Mouse (Mus musculus) limb, embryonic 14.5 days (tissue): ENCODE measurements at regions not wholly inside any gene's neighbourhood (a gene's known extent, or its start where the extent isn't known, plus 50 kb on each side); places are given as distances from the start of the nearest gene placed in this dataset.
"Not testable (repeated sequence)": the region's sequence is repeated elsewhere in the genome, so short reads cannot be mapped to it uniquely, and the experiment has no call there.

Experiments
- ATAC-seq: fragments of 200-750 bp; cut with Nextera tagmentation; 2 replicates; pipeline ENCODE4 v1.8.0; 2017; ENCODE audit warnings: low read depth, moderate number of reproducible peaks, moderate TSS enrichment; ENCODE audit not compliant: low FRiP score
- DNase-seq: peaks from one replicate; pipeline ENCODE4 v3.0.0-alpha.2; 2015; ENCODE audit warnings: low spot score
- H3K27ac ChIP-seq: fragments of 300-500 bp; sonication (generic); replicated peaks from 2 replicates; pipeline ENCODE4 v1.5.1; 2014; ENCODE audit warnings: low read depth, mild to moderate bottlenecking, low read length, moderate library complexity, mixed read lengths
- H3K27me3 ChIP-seq: fragments of 300-500 bp; sonication (generic); 2 replicates; pipeline ENCODE4 v1.6.1; 2014; ENCODE audit warnings: low read length, mixed read lengths; ENCODE audit not compliant: control insufficient read depth, insufficient read depth
- H3K36me3 ChIP-seq: fragments of 300-500 bp; sonication (generic); 2 replicates; pipeline ENCODE4 v1.6.1; 2014; ENCODE audit warnings: mild to moderate bottlenecking, low read length, moderate library complexity, mixed read lengths; ENCODE audit not compliant: control insufficient read depth, insufficient read depth
- H3K4me1 ChIP-seq: fragments of 300-500 bp; sonication (generic); 2 replicates; pipeline ENCODE4 v1.6.1; 2014; ENCODE audit warnings: antibody characterized with exemption, low read length, mixed read lengths; ENCODE audit not compliant: control insufficient read depth, insufficient read depth
- H3K4me2 ChIP-seq: fragments of 300-500 bp; sonication (generic); replicated peaks from 2 replicates; pipeline ENCODE4 v1.6.1; 2014; ENCODE audit warnings: low read depth, mild to moderate bottlenecking, low read length, moderate library complexity; ENCODE audit not compliant: severe bottlenecking
- H3K4me3 ChIP-seq: fragments of 300-500 bp; sonication (generic); replicated peaks from 2 replicates; pipeline ENCODE4 v1.5.1; 2014; ENCODE audit warnings: low read length
- H3K9ac ChIP-seq: fragments of 300-500 bp; sonication (generic); 2 replicates; pipeline ENCODE4 v1.6.1; 2014; ENCODE audit warnings: mild to moderate bottlenecking, low read depth, low read length, moderate library complexity; ENCODE audit not compliant: severe bottlenecking
- H3K9me3 ChIP-seq: fragments of 300-500 bp; sonication (generic); 2 replicates; pipeline ENCODE4 v1.6.1; 2016; ENCODE audit warnings: low read length; ENCODE audit not compliant: control insufficient read depth
- POLR2A ChIP-seq: fragments of 200-500 bp; IDR thresholded peaks from 2 replicates; pipeline ENCODE4 v1.8.0; 2012; ENCODE audit warnings: inconsistent platforms, mild to moderate bottlenecking, moderate library complexity, borderline replicate concordance; ENCODE audit not compliant: insufficient read depth, insufficient read length; ENCODE audit errors: extremely low read depth
- WGBS: fragments of 180-500 bp; shearing (Covaris S2); extraction: QIAGEN DNeasy Blood & Tissue Kit; methylation state at CpG from one replicate; pipeline ENCODE4 v1.1.7; 2014; 5-methylcytosine and 5-hydroxymethylcytosine counted together

GRCm38 (mm10) chr5:82733707-82734106 is 621.3 kb downstream of the Tecrl start:
- no peak for ATAC-seq
- Histone ChIP-seq H3K9ac (no peak overlapping the region), H3K9me3 (no peaks in the 10 kb centered on the region), H3K27ac (no peak overlapping the region), H3K36me3 (no peaks in the 10 kb centered on the region), H3K4me2 (no peak overlapping the region), H3K4me3 (no peak overlapping the region), H3K27me3 (no peaks in the 10 kb centered on the region), H3K4me1 (no peaks in the 10 kb centered on the region)
- WGBS, result 63% methylated on average over 3 of the region's 3 CpGs
- DNase-seq, result no peak
- TF ChIP-seq POLR2A, result no peak

- H3K4me3 ChIP-seq, result no peak overlapping the region
- H3K27ac ChIP-seq, result no peak overlapping the region
- ATAC-seq (no peak), DNase-seq (no peak)
- H3K9ac ChIP-seq, result no peak overlapping the region
- H3K4me1 ChIP-seq, result peaks cover 9% of the 10 kb centered on the region; the same call in 1 of the 2 replicates
- H3K27me3 ChIP-seq, result no peaks in the 10 kb centered on the region
- no peak for TF ChIP-seq POLR2A
- no peaks in the 10 kb centered on the region for H3K36me3 ChIP-seq
- H3K9me3 ChIP-seq, result no peaks in the 10 kb centered on the region
- H3K4me2 ChIP-seq, result no peak overlapping the region
- WGBS, result 25% methylated on average over 2 of the region's 2 CpGs
Observed at GRCm38 (mm10) chr5:82728240-82728639, 626.8 kb downstream of the Tecrl start.

DNA sequence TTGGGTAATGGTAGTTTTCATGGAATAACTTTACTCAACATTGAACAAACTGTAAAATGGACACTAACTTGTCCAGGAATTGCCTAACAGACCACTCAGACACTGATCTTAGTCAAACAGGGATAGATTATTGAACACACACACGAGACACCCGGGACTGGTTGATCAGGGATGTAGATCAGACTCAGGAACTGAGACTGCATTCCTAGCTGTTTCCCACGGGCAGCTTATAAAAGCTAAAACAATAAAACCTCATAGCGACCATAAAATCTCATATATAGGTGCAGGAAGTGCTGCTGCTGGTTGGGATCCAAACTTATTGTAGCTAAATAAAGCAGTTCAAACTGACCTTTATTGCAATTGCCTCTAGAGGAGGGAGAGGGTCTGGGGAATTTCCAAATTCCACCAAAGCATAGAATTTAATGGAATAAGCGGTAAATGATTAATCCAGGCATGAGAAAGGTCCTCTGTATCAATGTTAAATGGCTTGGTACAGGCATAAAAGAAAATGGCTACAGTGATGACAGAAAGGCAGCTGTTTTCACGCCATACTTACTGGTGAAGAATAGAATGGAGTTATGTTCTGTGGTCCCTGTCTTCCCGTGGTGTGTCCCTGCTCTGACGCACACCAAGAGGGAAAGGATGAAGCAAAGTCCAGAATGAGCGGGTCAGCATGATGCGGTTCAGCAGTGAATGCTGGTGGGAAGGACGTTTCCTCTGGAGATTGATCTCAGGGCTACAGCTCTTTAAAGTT is 627.6 kb downstream of the Tecrl start:
- Histone ChIP-seq H3K4me2 (no peak overlapping the region), H3K4me1 (peaks cover 9% of the 10 kb centered on the region; the same call in 1 of the 2 replicates), H3K9ac (no peak overlapping the region), H3K36me3 (no peaks in the 10 kb centered on the region), H3K4me3 (no peak overlapping the region), H3K9me3 (no peaks in the 10 kb centered on the region), H3K27me3 (no peaks in the 10 kb centered on the region), H3K27ac (no peak overlapping the region)
- 32% methylated on average over 11 of the region's 11 CpGs for WGBS
- TF ChIP-seq POLR2A, result no peak
- ATAC-seq, result peak; percentile 65; the same call in 1 of the 2 replicates
- DNase-seq, result peak; percentile 25

DNA sequence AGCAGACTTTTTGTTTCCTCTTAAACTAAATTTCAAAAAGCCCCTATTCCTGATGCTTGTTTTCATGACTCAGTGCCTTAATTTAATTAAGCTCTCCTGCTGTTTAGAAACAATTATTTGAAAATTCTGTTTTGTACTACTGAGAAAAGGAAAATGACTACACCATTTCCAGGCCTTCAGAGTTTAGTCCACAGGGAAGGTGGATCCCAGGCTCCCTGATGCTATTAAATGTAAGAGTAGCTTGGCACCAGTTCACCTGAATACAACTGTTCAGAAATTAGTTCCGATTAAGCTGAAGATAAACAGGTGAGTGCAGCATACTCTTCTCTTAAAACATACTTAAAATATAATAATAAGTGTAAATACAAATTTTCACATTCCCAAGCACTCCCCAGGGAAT is 639.3 kb downstream of the Tecrl start:
- DNase-seq (no peak), ATAC-seq (no peak)
- Histone ChIP-seq H3K4me1 (no peaks in the 10 kb centered on the region), H3K9me3 (no peaks in the 10 kb centered on the region), H3K36me3 (no peaks in the 10 kb centered on the region), H3K27ac (no peak overlapping the region), H3K4me3 (no peak overlapping the region), H3K4me2 (no peak overlapping the region), H3K27me3 (no peaks in the 10 kb centered on the region), H3K9ac (no peak overlapping the region)
- WGBS, result 74% methylated on average over 1 of the region's 1 CpGs
- TF ChIP-seq POLR2A, result no peak

DNA sequence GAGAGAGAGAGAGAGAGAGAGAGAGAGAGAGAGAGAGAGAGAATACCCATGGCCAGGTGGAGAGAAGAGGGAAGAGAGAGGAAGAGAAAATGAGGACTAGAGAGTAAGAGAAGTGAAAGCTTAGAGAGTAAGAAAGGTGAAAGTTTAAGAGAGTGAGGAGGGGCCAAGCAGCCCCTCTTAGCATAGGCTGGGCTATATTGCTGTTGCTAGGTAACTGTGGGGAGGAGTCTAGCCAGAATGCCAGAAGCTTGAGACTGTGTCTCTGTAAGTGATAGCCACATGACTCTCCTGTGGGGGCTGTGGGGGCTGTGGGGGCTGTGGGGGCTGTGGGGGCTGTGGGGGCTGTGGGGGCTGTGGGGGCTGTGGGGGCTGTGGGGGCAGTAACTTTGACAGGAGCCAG is 655.3 kb downstream of the Tecrl start:
- not testable (repeated sequence) for DNase-seq, H3K4me2 ChIP-seq, ATAC-seq, H3K27me3 ChIP-seq, H3K9me3 ChIP-seq, H3K27ac ChIP-seq, H3K36me3 ChIP-seq, H3K4me1 ChIP-seq, H3K9ac ChIP-seq, H3K4me3 ChIP-seq
